Mouse (Mus musculus) G1E (cell line): Measurements from ENCODE around the gene Actn3.

Experiments
- CTCF ChIP-seq: IDR thresholded peaks from 2 replicates; pipeline ENCODE4 v1.5.1; 2012; ENCODE audit warnings: low read depth, low read length, inconsistent platforms, mixed read lengths
- GATA1 ChIP-seq: IDR thresholded peaks from 2 replicates; pipeline ENCODE4 v1.6.1; 2012; ENCODE audit warnings: borderline replicate concordance, low read length, inconsistent platforms, mixed read lengths
- GATA2 ChIP-seq: IDR thresholded peaks from 2 replicates; pipeline ENCODE4 v1.6.1; 2012; ENCODE audit warnings: low read depth, low read length, inconsistent platforms, borderline replicate concordance
- POLR2AphosphoS5 ChIP-seq: IDR thresholded peaks from 2 replicates; pipeline ENCODE4 v1.6.1; 2012; ENCODE audit warnings: low read depth, low read length, inconsistent platforms; ENCODE audit not compliant: insufficient replicate concordance
- TAL1 ChIP-seq: conservative IDR thresholded peaks from 2 replicates; pipeline ENCODE4 v1.6.1; 2012; ENCODE audit warnings: low read depth, low read length, inconsistent platforms, mixed read lengths

DNA sequence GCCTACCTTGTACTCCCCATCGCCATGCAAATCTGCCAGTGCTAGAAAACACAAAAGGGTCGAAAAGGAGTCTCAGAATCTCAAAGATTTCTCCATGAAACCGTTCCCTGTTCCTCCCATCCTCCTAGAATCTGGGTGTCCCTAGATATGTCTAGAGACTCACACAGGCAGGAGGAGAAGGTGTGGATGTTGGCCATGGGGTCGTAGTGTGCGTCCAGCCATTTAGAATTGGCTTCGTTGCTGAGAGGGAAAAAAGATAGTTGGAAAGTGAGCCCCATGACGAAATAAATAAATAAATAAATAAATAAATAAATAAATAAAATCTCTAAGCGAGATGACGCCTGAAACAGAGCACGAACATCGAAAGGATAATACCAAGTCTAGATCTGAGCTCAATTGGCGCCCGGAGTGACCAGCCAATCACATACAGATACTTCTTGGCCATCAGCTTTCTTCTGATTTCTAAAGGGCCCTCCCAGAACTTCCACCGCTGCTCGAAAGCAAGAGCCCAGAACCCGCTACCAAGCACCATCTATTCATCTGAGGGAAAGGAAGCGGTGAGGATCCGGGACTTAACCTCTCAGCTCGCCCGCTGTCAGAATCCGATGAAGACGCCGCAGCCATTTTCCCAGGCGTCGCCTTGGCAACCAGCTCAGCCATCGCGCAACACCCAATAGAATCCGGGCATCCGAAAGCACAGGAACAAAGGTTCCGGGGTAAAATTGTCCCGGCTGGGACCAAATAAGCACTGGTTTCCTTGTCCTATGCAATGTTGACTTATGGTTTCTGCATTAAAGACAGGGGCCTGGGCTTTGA is 28.5 kb upstream of the Actn3 start, which contains the start of gene Bbs1:
- TF ChIP-seq CTCF (no peak), POLR2AphosphoS5 (no peak), TAL1 (no peak), GATA1 (no peak), GATA2 (no peak)
